9 mouse cellular contexts compared by ENCODE assay signal in genomic region chr15:85840983-85841382, GRCm38 (mm10). TPM values are rescaled to one million over a fixed set of nuclear protein-coding genes. Genes with fewer than 3 reads are reported as not detected.
DNase-seq lines count a peak whose midpoint lies in the region; ATAC-seq and TF ChIP-seq lines count a peak whose summit lies in the region.
"Had no signal": no experiment of that assay in that cellular context is flagged by ENCODE, and none has a peak within 500 bp of the region (broad histone marks: within the 10 kb centered on the region; RNA-seq: fewer than 3 reads in every experiment).

No protein-coding gene starts in this region.

- no peak for TF ChIP-seq EP300 in heart, postnatal 0 days (IDR thresholded peaks at IDR 0.05; ENCODE audit: low read depth)

- peak; percentile 54 for TF ChIP-seq CTCF in heart, postnatal 0 days (IDR thresholded peaks at IDR 0.05; ENCODE audit: low read depth)

- no peaks in the 10 kb centered on the region for H3K27me3 ChIP-seq in heart, postnatal 0 days (ENCODE audit: control insufficient read depth, insufficient read depth, low read length)

- no peak for DNase-seq in heart, postnatal 0 days (ENCODE audit: low spot score)
- no peak for DNase-seq in heart, adult 8-10 months (ENCODE audit: low spot score)
- peak; percentile 18 for DNase-seq in ovary, postnatal 14 days (ENCODE audit: low spot score)
- no peak for DNase-seq in ovary, postnatal 36 days (ENCODE audit: low spot score)
- DNase-seq in thymus, postnatal 0 days (ENCODE audit: low spot score), result peak; percentile 41
- no peak for DNase-seq in adrenal gland, postnatal 25 days
- no peak for DNase-seq in right cerebral cortex, postnatal 25 days

- no peak overlapping the region for H3K4me2 ChIP-seq in heart, postnatal 0 days (ENCODE audit: low read depth, low read length)

- no peaks in the 10 kb centered on the region for H3K9me3 ChIP-seq in heart, postnatal 0 days (replicated peaks; ENCODE audit: control insufficient read depth, low read length)

- peaks cover 6% of the 10 kb centered on the region for H3K36me3 ChIP-seq in heart, postnatal 0 days (replicated peaks; ENCODE audit: control insufficient read depth, insufficient read depth, low read length)

- H3K4me3 ChIP-seq in heart, postnatal 0 days (ENCODE audit: low read depth, low read length), result no peak overlapping the region

- no peak overlapping the region for H3K9ac ChIP-seq in heart, postnatal 0 days (replicated peaks; ENCODE audit: low read depth, low read length)

- no peaks in the 10 kb centered on the region for H3K4me1 ChIP-seq in heart, postnatal 0 days (ENCODE audit: control insufficient read depth, insufficient read depth)

- peak; percentile 58; the same call in 1 of the 2 replicates for ATAC-seq in heart, postnatal 0 days (ENCODE audit: insufficient read depth, low read depth)
- ATAC-seq in granulocyte monocyte progenitor cell, adult 5-6 weeks (replicated peaks; ENCODE audit: poor library complexity, severe bottlenecking), result peak; percentile 65

- no peak overlapping the region for H3K27ac ChIP-seq in heart, postnatal 0 days (ENCODE audit: low read depth)

- WGBS in heart, postnatal 0 days, result 37% methylated on average over 6 of the region's 6 CpGs

RNA-seq across cellular contexts. Expression of gene Ttc38, which starts 8.9 kb away (rescaled TPM):
- total RNA-seq in heart, postnatal 0 days (2014; rRNA removed; ENCODE audit: low replicate concordance), result 11.6 and 14.7 TPM in 2 replicates
- polyA plus RNA-seq in heart, postnatal 0 days (2015; fragmentation: Nextera tagmentation; extraction: Ambion mirVana), result 6.9 and 7.6 TPM in 2 replicates
- total RNA-seq in heart, adult 8-10 months (2022), result 10 to 100 TPM; 17.9 to 22.2 (median 19.6) TPM
- 2.9 and 9.4 TPM in 2 replicates for total RNA-seq in granulocyte monocyte progenitor cell, adult 5-6 weeks (2014; fragmentation: Nextera tagmentation)
- total RNA-seq in granulocyte monocyte progenitor cell, adult 5-6 weeks (2017), result 3.1 and 5.0 TPM in 2 replicates
- 8.1 and 10.1 TPM in 2 replicates for polyA plus RNA-seq in thymus, postnatal 0 days (2015; fragmentation: Nextera tagmentation; extraction: Ambion mirVana)
- 13.5 and 23.4 TPM in 2 replicates for total RNA-seq in adrenal gland, postnatal 25 days (2021)

RNA-seq across cellular contexts. Expression of gene Gtse1, which starts 18.6 kb away (rescaled TPM):
- total RNA-seq in heart, postnatal 0 days (2014; rRNA removed; ENCODE audit: low replicate concordance), result 17.9 and 23.3 TPM in 2 replicates
- 6.3 and 6.7 TPM in 2 replicates for polyA plus RNA-seq in heart, postnatal 0 days (2015; fragmentation: Nextera tagmentation; extraction: Ambion mirVana)
- under 1 TPM; 0.19 to 0.52 (median 0.29) TPM for total RNA-seq in heart, adult 8-10 months (2022)
- 7.9 and 13.6 TPM in 2 replicates for total RNA-seq in granulocyte monocyte progenitor cell, adult 5-6 weeks (2014; fragmentation: Nextera tagmentation)
- total RNA-seq in granulocyte monocyte progenitor cell, adult 5-6 weeks (2017), result 19.5 and 20.0 TPM in 2 replicates
- 27.0 and 27.4 TPM in 2 replicates for polyA plus RNA-seq in thymus, postnatal 0 days (2015; fragmentation: Nextera tagmentation; extraction: Ambion mirVana)
- 2.3 and 3.8 TPM in 2 replicates for total RNA-seq in adrenal gland, postnatal 25 days (2021)

RNA-seq across cellular contexts. Expression of gene Pkdrej, which starts 19.4 kb away (rescaled TPM):
- total RNA-seq in heart, postnatal 0 days (2014; rRNA removed; ENCODE audit: low replicate concordance), result 2.4 and 2.7 TPM in 2 replicates
- polyA plus RNA-seq in heart, postnatal 0 days (2015; fragmentation: Nextera tagmentation; extraction: Ambion mirVana), result 0.54 and 0.66 TPM in 2 replicates
- total RNA-seq in heart, adult 8-10 months (2022), result 1 to 10 TPM; 3.1 to 5.4 (median 4.6) TPM
- total RNA-seq in granulocyte monocyte progenitor cell, adult 5-6 weeks (2014; fragmentation: Nextera tagmentation), result not detected in 2 replicates
- not detected in 2 replicates for total RNA-seq in granulocyte monocyte progenitor cell, adult 5-6 weeks (2017)
- polyA plus RNA-seq in thymus, postnatal 0 days (2015; fragmentation: Nextera tagmentation; extraction: Ambion mirVana), result 0.01 and 0.03 TPM in 2 replicates
- 0.19 and 0.43 TPM in 2 replicates for total RNA-seq in adrenal gland, postnatal 25 days (2021)
- total RNA-seq: hematopoietic stem cell, adult 5-6 weeks had no signal

RNA-seq across cellular contexts. Expression of gene Cdpf1, which starts 29.5 kb away (rescaled TPM):
- total RNA-seq in heart, postnatal 0 days (2014; rRNA removed; ENCODE audit: low replicate concordance), result 31.0 and 96.8 TPM in 2 replicates
- polyA plus RNA-seq in heart, postnatal 0 days (2015; fragmentation: Nextera tagmentation; extraction: Ambion mirVana), result 45.9 and 49.9 TPM in 2 replicates
- total RNA-seq in heart, adult 8-10 months (2022), result 10 to 100 TPM; 27.1 to 38.5 (median 31.0) TPM
- total RNA-seq in granulocyte monocyte progenitor cell, adult 5-6 weeks (2014; fragmentation: Nextera tagmentation), result 13.5 and 17.1 TPM in 2 replicates
- total RNA-seq in granulocyte monocyte progenitor cell, adult 5-6 weeks (2017), result 10.8 and 11.1 TPM in 2 replicates
- 62.3 and 62.9 TPM in 2 replicates for polyA plus RNA-seq in thymus, postnatal 0 days (2015; fragmentation: Nextera tagmentation; extraction: Ambion mirVana)
- 23.9 and 32.4 TPM in 2 replicates for total RNA-seq in adrenal gland, postnatal 25 days (2021)

RNA-seq across cellular contexts. Expression of gene Trmu, which starts 38.1 kb away (rescaled TPM):
- 20.3 and 35.0 TPM in 2 replicates for total RNA-seq in heart, postnatal 0 days (2014; rRNA removed; ENCODE audit: low replicate concordance)
- polyA plus RNA-seq in heart, postnatal 0 days (2015; fragmentation: Nextera tagmentation; extraction: Ambion mirVana), result 34.3 and 35.4 TPM in 2 replicates
- 10 to 100 TPM; 12.6 to 23.9 (median 18.2) TPM for total RNA-seq in heart, adult 8-10 months (2022)
- total RNA-seq in granulocyte monocyte progenitor cell, adult 5-6 weeks (2014; fragmentation: Nextera tagmentation), result 17.2 and 32.2 TPM in 2 replicates
- 22.3 and 28.7 TPM in 2 replicates for total RNA-seq in granulocyte monocyte progenitor cell, adult 5-6 weeks (2017)
- 33.9 and 34.3 TPM in 2 replicates for polyA plus RNA-seq in thymus, postnatal 0 days (2015; fragmentation: Nextera tagmentation; extraction: Ambion mirVana)
- total RNA-seq in adrenal gland, postnatal 25 days (2021), result 31.0 and 34.2 TPM in 2 replicates

Comparison
In these comparisons a context has a peak if more than half of its experiments do, and no peak if none do; other contexts are left out.
1. DNase-seq: peak in ovary, postnatal 14 days (single experiment) and thymus, postnatal 0 days (single experiment); none in heart, postnatal 0 days (single experiment), heart, adult 8-10 months (single experiment), ovary, postnatal 36 days (single experiment), adrenal gland, postnatal 25 days (single experiment) and right cerebral cortex, postnatal 25 days (single experiment).